Mouse (Mus musculus) bone marrow macrophage, adult 2 months (primary cell): ENCODE data around the gene Dscaml1. TPM values are rescaled to one million over a fixed set of nuclear protein-coding genes. Genes with fewer than 3 reads are reported as not detected.

ENCODE experiments used
- H3K27ac ChIP-seq: 2 replicates; pipeline ENCODE4 v1.5.1; 2012; ENCODE audit warnings: low read depth, low read length; ENCODE audit not compliant: insufficient read depth
- H3K4me1 ChIP-seq: 2 replicates; pipeline ENCODE4 v1.6.1; 2012; ENCODE audit warnings: low read length; ENCODE audit not compliant: control insufficient read depth, insufficient read depth
- H3K4me3 ChIP-seq: 2 replicates; pipeline ENCODE4 v1.5.1; 2012; ENCODE audit warnings: mild to moderate bottlenecking, low read length, moderate library complexity; ENCODE audit not compliant: insufficient read depth
- CTCF ChIP-seq: IDR thresholded peaks from 2 replicates; pipeline ENCODE4 v1.5.1; 2012; ENCODE audit warnings: low read depth, mild to moderate bottlenecking, low read length, moderate library complexity
- POLR2A ChIP-seq: IDR thresholded peaks from 2 replicates; pipeline ENCODE4 v1.6.1; 2012; ENCODE audit warnings: mild to moderate bottlenecking, low read depth, low read length, borderline replicate concordance
- polyA plus RNA-seq: library from polyadenylated mRNA; stranded (reverse); fragments of >200 nt; gene quantifications from 2 replicates; pipeline ENCODE4 v1.2.4, GENCODE M21; 2012; ENCODE audit not compliant: missing spikeins, insufficient read depth, insufficient read length

The Dscaml1 gene
- not detected in 2 replicates for polyA plus RNA-seq

- Histone ChIP-seq H3K27ac (no peak within 1 kb of the TSS), H3K4me1 (no peaks in the 10 kb centered on the region), H3K4me3 (no peak within 1 kb of the TSS)
- TF ChIP-seq CTCF (no peak), POLR2A (no peak)
These were observed at the start of gene Dscaml1 for GRCm38 (mm10) chr9:45426456-45426855. Gene Dscaml1 (plus strand): TSS chr9:45426628.

- H3K4me1 ChIP-seq: no peaks in the 10 kb centered on the region
- no peak overlapping the region for H3K27ac ChIP-seq
- TF ChIP-seq POLR2A: no peak
- no peak for TF ChIP-seq CTCF
- H3K4me3 ChIP-seq: no peak overlapping the region
These were observed 49.5 kb upstream of the Dscaml1 start for GRCm38 (mm10) chr9:45376883-45377282.

- TF ChIP-seq CTCF (no peak), POLR2A (no peak)
- H3K27ac ChIP-seq: no peak overlapping the region
- H3K4me3 ChIP-seq: no peak overlapping the region
- H3K4me1 ChIP-seq: no peaks in the 10 kb centered on the region
These were observed 45.8 kb upstream of the Dscaml1 start for GRCm38 (mm10) chr9:45380411-45381251.

- Histone ChIP-seq H3K27ac (no peak overlapping the region), H3K4me1 (peaks cover 4% of the 10 kb centered on the region), H3K4me3 (no peak overlapping the region)
- TF ChIP-seq POLR2A (no peak), CTCF (no peak)
These were observed 44.1 kb upstream of the Dscaml1 start for GRCm38 (mm10) chr9:45382336-45382735.

- TF ChIP-seq POLR2A (no peak), CTCF (no peak)
- H3K4me1 ChIP-seq: peaks cover 4% of the 10 kb centered on the region
- H3K27ac ChIP-seq: no peak overlapping the region
- H3K4me3 ChIP-seq: no peak overlapping the region
These were observed 43.6 kb upstream of the Dscaml1 start for GRCm38 (mm10) chr9:45382834-45383233.

- H3K4me3 ChIP-seq: no peak overlapping the region
These were observed 42.5 kb upstream of the Dscaml1 start for GRCm38 (mm10) chr9:45383883-45384282.

GRCm38 (mm10) chr9:45386698-45387097 is 39.7 kb upstream of the Dscaml1 start:
- TF ChIP-seq CTCF: no peak
- no peak for TF ChIP-seq POLR2A
- Histone ChIP-seq H3K4me1 (peaks cover 4% of the 10 kb centered on the region), H3K27ac (no peak overlapping the region), H3K4me3 (no peak overlapping the region)

More at GRCm38 (mm10) chr9:45383883-45384282, 42.5 kb upstream of the Dscaml1 start:
- TF ChIP-seq POLR2A (no peak), CTCF (no peak)
- H3K27ac ChIP-seq: no peak overlapping the region
- H3K4me1 ChIP-seq: peaks cover 4% of the 10 kb centered on the region

- H3K27ac ChIP-seq: no peak overlapping the region
- no peak overlapping the region for H3K4me3 ChIP-seq
- H3K4me1 ChIP-seq: peaks cover 4% of the 10 kb centered on the region
- TF ChIP-seq POLR2A (no peak), CTCF (peak; percentile 88)
These were observed 37.9 kb upstream of the Dscaml1 start for GRCm38 (mm10) chr9:45388385-45388994.

- Histone ChIP-seq H3K27ac (no peak overlapping the region), H3K4me1 (peaks cover 4% of the 10 kb centered on the region), H3K4me3 (no peak overlapping the region)
- no peak for TF ChIP-seq POLR2A
- TF ChIP-seq CTCF: no peak
These were observed 36.8 kb upstream of the Dscaml1 start for GRCm38 (mm10) chr9:45389596-45389995.

- H3K27ac ChIP-seq: no peak overlapping the region
- no peak overlapping the region for H3K4me3 ChIP-seq
- H3K4me1 ChIP-seq: peaks cover 4% of the 10 kb centered on the region
- TF ChIP-seq POLR2A (no peak), CTCF (no peak)
These were observed 35.1 kb upstream of the Dscaml1 start for GRCm38 (mm10) chr9:45391299-45391698.
